Mouse (Mus musculus): ENCODE measurements around the gene Parp16. TPM values are rescaled to one million over a fixed set of nuclear protein-coding genes. Genes with fewer than 3 reads are reported as not detected.
A peak's percentile ranks its signal among the peaks of the same experiment; 100 is the strongest.
"Not testable (repeated sequence)": the region's sequence is repeated elsewhere in the genome, so short reads cannot be mapped to it uniquely, and the experiment has no call there.

Gene Parp16
- polyA plus RNA-seq, 1 experiment from 2014 or later = 5.7 TPM

DNA sequence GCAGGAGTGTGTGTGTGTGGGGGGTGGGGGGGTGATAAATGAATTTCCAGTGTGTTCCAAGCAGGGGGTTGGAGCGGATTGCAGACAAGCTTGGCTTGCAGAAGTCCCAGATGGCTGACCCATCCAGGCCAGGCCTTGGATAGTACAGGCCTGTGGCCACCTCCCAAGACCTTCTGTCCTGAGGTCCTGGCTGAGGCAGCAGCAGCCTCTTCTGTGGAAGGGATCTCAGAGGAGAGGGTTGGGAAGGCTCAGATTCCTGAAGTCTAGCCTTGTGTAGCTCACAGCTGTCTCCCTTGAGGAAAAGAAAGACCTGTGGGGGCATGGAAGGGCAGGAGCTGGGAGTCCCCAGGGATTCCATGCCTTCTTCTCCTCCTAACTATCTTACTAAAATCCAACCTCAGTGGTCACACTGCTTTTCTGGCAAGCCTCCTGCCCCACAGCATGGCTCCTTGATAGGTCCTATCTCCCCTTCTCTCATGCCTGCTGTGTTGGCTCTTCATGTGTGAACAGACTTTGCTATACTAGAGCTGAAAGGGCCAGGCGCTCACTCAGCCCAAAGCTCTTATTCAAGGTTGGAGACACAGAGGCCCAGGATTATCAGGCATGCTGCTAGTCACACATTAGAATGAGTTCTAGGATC is 66.6 kb downstream of the Parp16 start:
- 76% methylated on average over 2 of the region's 2 CpGs for WGBS
- Histone ChIP-seq H3K27me3 (ENCODE audit: control insufficient read depth, insufficient read depth, low read depth, low read length) (no peaks in the 10 kb centered on the region), H3K36me3 (ENCODE audit: control insufficient read depth, insufficient read depth, low read length) (no peaks in the 10 kb centered on the region), H3K9ac (ENCODE audit: low read length) (no peak overlapping the region), H3K4me3 (ENCODE audit: low read length) (no peak overlapping the region), H3K4me1 (replicated peaks; ENCODE audit: control insufficient read depth, insufficient read depth, low read length) (no peaks in the 10 kb centered on the region), H3K9me3 (ENCODE audit: control insufficient read depth, low read length) (no peaks in the 10 kb centered on the region), H3K4me2 (ENCODE audit: low read depth, low read length) (no peak overlapping the region), H3K27ac (ENCODE audit: low read length) (no peak overlapping the region)
- ATAC-seq (ENCODE audit: low read depth) = no peak

DNA sequence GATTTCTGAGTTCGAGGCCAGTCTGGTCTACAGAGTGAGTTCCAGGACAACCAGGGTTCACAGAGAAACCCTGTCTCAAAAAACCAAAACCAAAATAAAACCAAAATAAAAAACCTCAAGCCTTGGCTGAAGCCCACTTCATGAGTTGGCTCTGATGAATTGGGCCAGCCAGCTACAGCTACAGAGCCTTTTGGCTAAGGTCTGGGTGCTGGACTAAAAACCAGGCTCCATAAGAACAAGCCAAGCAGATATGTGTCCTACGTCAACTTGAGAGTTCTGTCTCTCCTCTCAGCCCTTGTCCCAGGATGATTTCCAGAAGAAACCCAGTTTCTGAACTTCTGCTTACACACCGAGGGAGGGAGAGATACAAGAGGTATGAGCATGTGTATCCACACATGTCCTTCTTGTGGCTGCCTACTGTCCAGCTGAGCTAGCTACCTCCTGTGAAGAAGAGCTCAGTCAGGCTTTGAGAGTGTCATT is 67.5 kb downstream of the Parp16 start:
- H3K36me3 ChIP-seq (ENCODE audit: control insufficient read depth, insufficient read depth, low read length) = no peaks in the 10 kb centered on the region
- no peaks in the 10 kb centered on the region for H3K4me1 ChIP-seq (replicated peaks; ENCODE audit: control insufficient read depth, insufficient read depth, low read length)
- H3K9ac ChIP-seq (ENCODE audit: low read length) = no peak overlapping the region
- H3K4me3 ChIP-seq (ENCODE audit: low read length) = no peak overlapping the region
- no peak overlapping the region for H3K4me2 ChIP-seq (ENCODE audit: low read depth, low read length)
- H3K27ac ChIP-seq (ENCODE audit: low read length) = no peak overlapping the region
- no peaks in the 10 kb centered on the region for H3K9me3 ChIP-seq (ENCODE audit: control insufficient read depth, low read length)
- WGBS = 87% methylated on average over 3 of the region's 3 CpGs
- H3K27me3 ChIP-seq (ENCODE audit: control insufficient read depth, insufficient read depth, low read depth, low read length) = no peaks in the 10 kb centered on the region
- no peak for ATAC-seq (ENCODE audit: low read depth)

- Histone ChIP-seq H3K4me3 (ENCODE audit: low read length) (no peak within 1 kb of the TSS), H3K27ac (ENCODE audit: low read length) (no peak within 1 kb of the TSS), H3K36me3 (ENCODE audit: control insufficient read depth, insufficient read depth, low read length) (no peaks in the 10 kb centered on the region), H3K27me3 (ENCODE audit: control insufficient read depth, insufficient read depth, low read depth, low read length) (no peaks in the 10 kb centered on the region), H3K4me1 (replicated peaks; ENCODE audit: control insufficient read depth, insufficient read depth, low read length) (peaks cover 2% of the 10 kb centered on the region; the same call in 1 of the 2 replicates), H3K9ac (ENCODE audit: low read length) (no peak within 1 kb of the TSS), H3K4me2 (ENCODE audit: low read depth, low read length) (no peak within 1 kb of the TSS), H3K9me3 (ENCODE audit: control insufficient read depth, low read length) (no peaks in the 10 kb centered on the region)
- ATAC-seq (ENCODE audit: low read depth) = peak; percentile 61; the same call in 1 of the 2 replicates
- WGBS = 47% methylated on average over 5 of the region's 5 CpGs
Observed at GRCm38 (mm10) chr9:65264959-65265358, 69.8 kb downstream of the Parp16 start, which contains the start of gene Cilp. Cilp (plus strand) TSS chr9:65265180.

DNA sequence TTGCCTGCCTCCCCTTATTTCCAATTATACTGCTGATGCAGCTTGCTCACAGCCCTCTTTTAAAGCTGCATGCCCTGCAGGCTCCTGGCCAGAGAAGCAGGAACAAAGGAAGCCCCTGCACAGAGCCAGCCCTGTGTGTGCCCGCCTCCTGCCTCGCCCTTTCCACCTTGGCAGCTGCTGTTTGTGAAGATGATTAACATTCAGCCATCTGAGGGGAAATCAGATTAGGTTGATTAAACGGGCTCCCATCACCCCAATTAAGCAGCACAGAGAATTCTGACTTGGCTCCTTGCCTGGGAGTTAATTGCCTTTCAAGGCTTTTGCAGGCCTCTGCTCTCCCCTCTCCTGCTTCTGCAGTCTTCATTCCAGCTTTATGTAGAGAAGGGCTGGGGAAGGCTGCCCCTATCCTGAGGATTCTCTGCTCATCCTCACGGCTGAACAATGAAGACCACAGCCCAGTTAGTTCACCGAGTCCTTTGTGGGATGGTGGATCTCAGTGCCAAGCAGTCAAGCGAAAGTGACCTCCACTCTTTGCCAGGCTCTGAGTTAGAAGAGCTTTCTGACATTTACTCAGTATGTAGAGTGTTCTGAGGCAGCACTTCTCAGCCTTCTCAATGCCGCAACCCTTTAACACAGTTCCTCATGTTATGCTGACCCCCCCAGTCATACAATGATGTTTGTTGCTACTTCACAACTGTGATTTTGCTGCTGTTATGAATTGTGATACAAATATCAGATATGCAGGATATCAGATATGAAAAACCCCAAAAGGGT is 72.8 kb downstream of the Parp16 start:
- no peak for ATAC-seq (ENCODE audit: low read depth)
- H3K4me3 ChIP-seq (ENCODE audit: low read length) = no peak overlapping the region
- no peak overlapping the region for H3K4me2 ChIP-seq (ENCODE audit: low read depth, low read length)
- no peak overlapping the region for H3K9ac ChIP-seq (ENCODE audit: low read length)
- 44% methylated on average over 7 of the region's 7 CpGs for WGBS
- no peaks in the 10 kb centered on the region for H3K36me3 ChIP-seq (ENCODE audit: control insufficient read depth, insufficient read depth, low read length)
- no peaks in the 10 kb centered on the region for H3K27me3 ChIP-seq (ENCODE audit: control insufficient read depth, insufficient read depth, low read depth, low read length)
- H3K27ac ChIP-seq (ENCODE audit: low read length) = no peak overlapping the region
- peaks cover 2% of the 10 kb centered on the region; the same call in 1 of the 2 replicates for H3K4me1 ChIP-seq (replicated peaks; ENCODE audit: control insufficient read depth, insufficient read depth, low read length)
- H3K9me3 ChIP-seq (ENCODE audit: control insufficient read depth, low read length) = no peaks in the 10 kb centered on the region

- Histone ChIP-seq H3K9me3 (ENCODE audit: control insufficient read depth, low read length) (no peaks in the 10 kb centered on the region), H3K4me2 (ENCODE audit: low read depth, low read length) (no peak overlapping the region), H3K4me3 (ENCODE audit: low read length) (no peak overlapping the region), H3K4me1 (replicated peaks; ENCODE audit: control insufficient read depth, insufficient read depth, low read length) (peaks cover under 1% of the 10 kb centered on the region; the same call in 1 of the 2 replicates), H3K36me3 (ENCODE audit: control insufficient read depth, insufficient read depth, low read length) (no peaks in the 10 kb centered on the region), H3K9ac (ENCODE audit: low read length) (no peak overlapping the region), H3K27ac (ENCODE audit: low read length) (no peak overlapping the region), H3K27me3 (ENCODE audit: control insufficient read depth, insufficient read depth, low read depth, low read length) (no peaks in the 10 kb centered on the region)
- ATAC-seq (ENCODE audit: low read depth) = no peak
- WGBS = 83% methylated on average over 13 of the region's 13 CpGs
Observed at GRCm38 (mm10) chr9:65273048-65273809, 78.1 kb downstream of the Parp16 start.

DNA sequence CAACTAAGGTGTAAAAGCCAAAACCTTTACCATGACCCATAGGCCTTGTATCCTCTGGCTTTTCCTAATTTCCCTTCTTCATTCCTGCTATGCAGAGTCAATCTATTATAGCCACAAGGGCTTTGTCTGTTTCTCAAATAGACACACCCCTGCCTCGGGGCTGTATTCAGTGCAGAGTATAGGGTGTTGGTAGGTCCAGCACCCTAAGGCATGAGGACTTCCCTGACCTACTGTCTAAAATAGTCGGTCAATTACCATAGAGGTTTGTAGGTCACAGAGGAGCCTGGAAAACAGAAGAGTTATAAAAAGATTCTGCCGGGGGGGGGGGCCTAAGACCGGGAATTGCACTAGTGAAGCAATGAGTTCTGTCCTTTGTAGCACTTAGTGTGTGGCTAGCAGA is 78.7 kb downstream of the Parp16 start:
- Histone ChIP-seq H3K4me1 (replicated peaks; ENCODE audit: control insufficient read depth, insufficient read depth, low read length) (no peaks in the 10 kb centered on the region), H3K27ac (ENCODE audit: low read length) (no peak overlapping the region), H3K27me3 (ENCODE audit: control insufficient read depth, insufficient read depth, low read depth, low read length) (no peaks in the 10 kb centered on the region), H3K36me3 (ENCODE audit: control insufficient read depth, insufficient read depth, low read length) (no peaks in the 10 kb centered on the region), H3K4me3 (ENCODE audit: low read length) (no peak overlapping the region), H3K9ac (ENCODE audit: low read length) (no peak overlapping the region), H3K4me2 (ENCODE audit: low read depth, low read length) (no peak overlapping the region), H3K9me3 (ENCODE audit: control insufficient read depth, low read length) (no peaks in the 10 kb centered on the region)
- 80% methylated on average over 4 of the region's 4 CpGs for WGBS
- no peak for ATAC-seq (ENCODE audit: low read depth)

DNA sequence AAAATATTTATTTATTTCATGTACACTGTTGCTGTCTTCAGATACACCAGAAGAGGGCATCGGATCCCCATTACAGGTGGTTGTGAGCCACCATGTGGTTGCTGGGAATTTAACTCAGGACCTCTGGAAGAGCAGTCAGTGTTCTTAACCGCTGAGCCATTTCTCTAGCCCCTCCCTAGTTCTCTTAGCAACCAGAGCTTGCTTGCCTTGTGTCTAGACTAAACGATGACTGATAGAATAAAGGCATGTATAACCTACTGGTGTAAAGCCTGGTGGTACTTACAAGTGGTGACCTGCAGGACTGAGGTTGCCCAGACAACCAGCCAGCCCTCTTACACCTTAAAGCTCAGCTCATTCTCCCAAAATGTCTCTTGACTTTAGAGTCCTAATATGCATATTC is 79.7 kb downstream of the Parp16 start:
- not testable (repeated sequence) for ATAC-seq (ENCODE audit: low read depth); H3K4me1 ChIP-seq (replicated peaks; ENCODE audit: control insufficient read depth, insufficient read depth, low read length); H3K4me2 ChIP-seq (ENCODE audit: low read depth, low read length); H3K9ac ChIP-seq (ENCODE audit: low read length); H3K27me3 ChIP-seq (ENCODE audit: control insufficient read depth, insufficient read depth, low read depth, low read length); H3K36me3 ChIP-seq (ENCODE audit: control insufficient read depth, insufficient read depth, low read length); H3K27ac ChIP-seq (ENCODE audit: low read length); H3K4me3 ChIP-seq (ENCODE audit: low read length); H3K9me3 ChIP-seq (ENCODE audit: control insufficient read depth, low read length)
- 69% methylated on average over 3 of the region's 3 CpGs for WGBS

GRCm38 (mm10) chr9:65275810-65276530 is 80.8 kb downstream of the Parp16 start:
- no peak overlapping the region for H3K4me3 ChIP-seq (ENCODE audit: low read length)
- H3K9me3 ChIP-seq (ENCODE audit: control insufficient read depth, low read length) = no peaks in the 10 kb centered on the region
- no peaks in the 10 kb centered on the region for H3K27me3 ChIP-seq (ENCODE audit: control insufficient read depth, insufficient read depth, low read depth, low read length)
- no peak overlapping the region for H3K4me2 ChIP-seq (ENCODE audit: low read depth, low read length)
- H3K27ac ChIP-seq (ENCODE audit: low read length) = no peak overlapping the region
- ATAC-seq (ENCODE audit: low read depth) = no peak
- H3K36me3 ChIP-seq (ENCODE audit: control insufficient read depth, insufficient read depth, low read length) = no peaks in the 10 kb centered on the region
- 77% methylated on average over 4 of the region's 4 CpGs for WGBS
- H3K9ac ChIP-seq (ENCODE audit: low read length) = no peak overlapping the region
- H3K4me1 ChIP-seq (replicated peaks; ENCODE audit: control insufficient read depth, insufficient read depth, low read length) = no peaks in the 10 kb centered on the region

All from lung, embryonic 16.5 days (tissue).